Mouse (Mus musculus) bone marrow macrophage, adult 2 months (primary cell): ENCODE results near the gene Zfp408. TPM values are rescaled to one million over a fixed set of nuclear protein-coding genes. Genes with fewer than 3 reads are reported as not detected.

ENCODE experiments used
- H3K27ac ChIP-seq: 2 replicates; pipeline ENCODE4 v1.5.1; 2012; ENCODE audit warnings: low read depth, low read length; ENCODE audit not compliant: insufficient read depth
- H3K4me1 ChIP-seq: 2 replicates; pipeline ENCODE4 v1.6.1; 2012; ENCODE audit warnings: low read length; ENCODE audit not compliant: control insufficient read depth, insufficient read depth
- H3K4me3 ChIP-seq: 2 replicates; pipeline ENCODE4 v1.5.1; 2012; ENCODE audit warnings: mild to moderate bottlenecking, low read length, moderate library complexity; ENCODE audit not compliant: insufficient read depth
- CTCF ChIP-seq: IDR thresholded peaks from 2 replicates; pipeline ENCODE4 v1.5.1; 2012; ENCODE audit warnings: low read depth, mild to moderate bottlenecking, low read length, moderate library complexity
- POLR2A ChIP-seq: IDR thresholded peaks from 2 replicates; pipeline ENCODE4 v1.6.1; 2012; ENCODE audit warnings: mild to moderate bottlenecking, low read depth, low read length, borderline replicate concordance
- polyA plus RNA-seq: library from polyadenylated mRNA; stranded (reverse); fragments of >200 nt; gene quantifications from 2 replicates; pipeline ENCODE4 v1.2.4, GENCODE M21; 2012; ENCODE audit not compliant: missing spikeins, insufficient read depth, insufficient read length

Zfp408 gene
- polyA plus RNA-seq: 12.5 and 17.5 TPM in 2 replicates

- TF ChIP-seq POLR2A: no peak
- TF ChIP-seq CTCF: no peak
- Histone ChIP-seq H3K4me3 (peak within 1 kb of the TSS; percentile 96), H3K27ac (peak within 1 kb of the TSS; percentile 92)
These were observed at the start of gene Zfp408, which contains the start of gene Arhgap1 for GRCm38 (mm10) chr2:91649553-91650359. Gene Zfp408, minus strand, starts transcription at chr2:91649791. Gene Arhgap1, plus strand, starts transcription at chr2:91649860.

DNA sequence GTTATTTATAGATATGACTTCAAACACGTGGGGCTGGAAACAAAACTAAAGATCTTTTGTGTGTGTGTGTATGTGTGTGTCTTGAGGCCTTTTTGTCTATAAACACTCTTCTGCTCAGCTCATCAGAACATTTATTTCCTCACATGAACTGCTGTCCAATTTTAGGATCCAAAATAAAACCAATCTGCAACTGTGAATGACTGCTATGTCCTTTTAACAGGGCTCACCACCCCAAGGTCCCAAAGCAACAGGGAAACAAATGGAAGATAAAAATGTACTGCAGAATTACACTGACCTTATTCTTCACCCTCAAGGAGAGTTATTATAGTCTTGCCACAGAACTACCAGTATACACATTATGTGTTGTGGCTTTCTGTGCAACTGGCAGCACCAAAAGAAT is 49.6 kb upstream of the Zfp408 start:
- peaks cover 50% of the 10 kb centered on the region for H3K4me1 ChIP-seq
- no peak overlapping the region for H3K4me3 ChIP-seq
- no peak for TF ChIP-seq CTCF
- TF ChIP-seq POLR2A: no peak
- peak overlapping the region; percentile 76 for H3K27ac ChIP-seq

More at GRCm38 (mm10) chr2:91649553-91650359, at the start of gene Zfp408, which contains the start of gene Arhgap1:
- H3K4me1 ChIP-seq: peaks cover 4% of the 10 kb centered on the region; the same call in 1 of the 2 replicates

DNA sequence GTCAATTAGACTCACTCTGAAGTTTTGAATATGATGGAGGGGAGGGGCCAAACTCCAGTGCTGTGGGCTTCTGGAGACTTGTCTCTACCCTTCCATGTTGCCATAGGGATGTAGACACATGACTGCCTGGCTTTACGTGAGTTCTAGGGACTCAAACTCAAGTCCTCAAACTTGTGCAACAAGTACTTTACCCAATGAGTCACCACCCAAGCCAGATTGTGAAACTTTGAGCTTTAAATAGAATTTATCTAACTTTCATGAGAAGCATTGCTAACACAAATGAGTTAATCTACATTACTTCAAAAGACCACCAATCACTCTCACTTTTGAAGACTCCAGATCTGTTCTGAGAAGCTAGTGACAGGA is 46.6 kb upstream of the Zfp408 start:
- Histone ChIP-seq H3K4me3 (no peak overlapping the region), H3K4me1 (peaks cover 48% of the 10 kb centered on the region), H3K27ac (peak overlapping the region; percentile 88)
- TF ChIP-seq CTCF (no peak), POLR2A (no peak)

GRCm38 (mm10) chr2:91695436-91696224 is 46.0 kb upstream of the Zfp408 start:
- Histone ChIP-seq H3K27ac (peak overlapping the region; percentile 59), H3K4me1 (peaks cover 46% of the 10 kb centered on the region), H3K4me3 (no peak overlapping the region)
- no peak for TF ChIP-seq POLR2A
- no peak for TF ChIP-seq CTCF

DNA sequence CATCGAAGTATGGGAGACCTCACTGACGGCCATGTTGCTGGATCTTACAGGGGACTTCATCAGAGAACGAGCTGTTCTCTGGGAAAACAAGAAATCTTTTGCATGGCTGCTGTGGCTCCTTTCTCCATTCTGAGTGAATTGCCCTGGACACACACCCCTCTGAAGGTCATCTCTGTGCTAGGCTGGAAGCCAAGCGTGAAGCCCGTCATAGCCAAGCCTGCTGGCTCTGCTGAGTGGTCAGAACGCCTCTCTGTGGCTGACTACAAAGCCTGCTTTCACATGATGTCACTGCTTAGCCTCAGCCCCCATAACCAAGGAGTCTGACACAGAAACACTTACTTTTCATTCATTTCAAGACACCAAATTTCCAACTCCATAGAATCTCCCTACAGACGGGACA is 39.9 kb upstream of the Zfp408 start:
- no peak overlapping the region for H3K27ac ChIP-seq
- TF ChIP-seq POLR2A: no peak
- no peak for TF ChIP-seq CTCF
- H3K4me1 ChIP-seq: peaks cover 8% of the 10 kb centered on the region
- no peak overlapping the region for H3K4me3 ChIP-seq

DNA sequence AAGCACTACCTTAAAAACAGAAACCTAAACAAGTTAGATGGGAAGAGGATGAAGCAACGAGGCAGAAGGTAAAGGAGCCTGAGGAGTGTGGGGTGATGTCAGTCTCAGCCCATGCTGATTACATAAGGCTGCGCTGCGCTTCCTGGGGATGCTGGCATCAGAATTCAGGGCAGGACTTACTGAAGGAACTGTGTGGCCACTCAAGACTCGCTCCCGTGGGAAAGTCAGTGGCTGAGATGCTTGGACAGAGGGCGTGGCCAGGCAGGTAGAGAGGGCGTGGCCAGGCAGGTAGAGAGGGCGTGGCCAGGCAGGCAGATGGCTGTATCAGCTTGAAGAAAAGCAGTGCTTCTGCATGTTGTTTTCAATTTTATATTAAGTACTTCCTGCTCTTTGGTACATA is 34.3 kb upstream of the Zfp408 start:
- Histone ChIP-seq H3K4me3 (no peak overlapping the region), H3K27ac (no peak overlapping the region), H3K4me1 (0 out of 2 replicates have a peak, but pooled peaks cover 2% of the 10 kb centered on the region)
- TF ChIP-seq POLR2A: no peak
- TF ChIP-seq CTCF: no peak

DNA sequence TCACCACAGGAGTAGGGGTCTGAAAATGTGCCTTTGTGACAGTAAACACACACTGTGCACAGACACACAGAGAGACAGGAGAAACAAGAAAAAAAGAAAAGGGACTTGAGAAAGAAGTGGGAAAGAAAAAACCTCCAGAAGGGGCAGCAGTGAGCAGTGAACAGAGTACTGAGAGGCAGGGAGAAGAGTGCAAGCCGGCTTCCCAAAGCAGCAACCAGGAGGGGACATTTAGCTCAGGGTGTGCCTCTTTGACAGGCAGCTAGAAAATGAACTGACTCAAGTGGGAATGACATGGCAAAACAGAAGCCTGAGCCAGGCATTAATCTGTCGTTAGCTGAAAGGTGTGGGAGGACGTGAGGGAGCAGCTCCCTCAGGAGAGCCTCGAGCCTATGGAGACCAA is 33.3 kb upstream of the Zfp408 start:
- H3K27ac ChIP-seq: no peak overlapping the region
- H3K4me3 ChIP-seq: no peak overlapping the region
- TF ChIP-seq CTCF (peak; percentile 40), POLR2A (no peak)
- H3K4me1 ChIP-seq: 0 out of 2 replicates have a peak, but pooled peaks cover 2% of the 10 kb centered on the region

DNA sequence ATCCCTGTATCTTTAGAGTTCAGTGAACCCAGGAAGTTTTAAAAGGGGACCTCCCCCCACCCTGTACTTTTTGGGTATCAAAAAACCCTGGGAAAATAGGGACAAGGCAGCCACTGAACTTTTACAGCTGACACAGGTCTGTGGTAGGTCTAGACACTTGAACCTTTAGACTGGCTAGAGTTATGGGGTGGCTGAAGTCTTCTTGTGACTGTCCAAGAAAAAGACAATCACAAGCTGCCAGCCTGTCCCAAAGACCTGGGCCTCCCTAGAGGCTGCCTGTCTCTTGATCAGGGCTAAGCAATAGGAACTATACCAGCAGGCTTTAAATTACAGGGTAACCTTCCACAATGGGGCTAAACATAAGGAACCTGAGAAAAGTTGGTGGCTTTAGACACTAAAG is 27.4 kb upstream of the Zfp408 start:
- Histone ChIP-seq H3K4me1 (peaks cover 9% of the 10 kb centered on the region), H3K4me3 (no peak overlapping the region), H3K27ac (no peak overlapping the region)
- TF ChIP-seq POLR2A (no peak), CTCF (no peak)

- Histone ChIP-seq H3K27ac (no peak overlapping the region), H3K4me1 (peaks cover 9% of the 10 kb centered on the region), H3K4me3 (no peak overlapping the region)
- no peak for TF ChIP-seq CTCF
- no peak for TF ChIP-seq POLR2A
These were observed 26.8 kb upstream of the Zfp408 start for GRCm38 (mm10) chr2:91676420-91676819.

GRCm38 (mm10) chr2:91674895-91675294 is 25.3 kb upstream of the Zfp408 start:
- no peak overlapping the region for H3K27ac ChIP-seq
- TF ChIP-seq POLR2A (no peak), CTCF (no peak)

More at GRCm38 (mm10) chr2:91674895-91675294, 25.3 kb upstream of the Zfp408 start:
- Histone ChIP-seq H3K4me3 (no peak overlapping the region), H3K4me1 (peaks cover 9% of the 10 kb centered on the region)
